Mouse (Mus musculus): ENCODE data around the gene Slc25a34. TPM values are rescaled to one million over a fixed set of nuclear protein-coding genes. Genes with fewer than 3 reads are reported as not detected.

Slc25a34 gene
- 1.9 and 2.7 TPM in 2 replicates for polyA plus RNA-seq (2021; fragmentation: Nextera tagmentation)
- long read RNA-seq, experiment 1, partial matches to known transcripts, result 0 of 1 reads
- long read RNA-seq, experiment 1, other reads (novel, unspliced or antisense), result 0 of 1 reads
- long read RNA-seq, experiment 2, transcript Slc25a34-201 (5 exons, 2,670 nt), result major isoform, 5 of 5 reads
- long read RNA-seq, experiment 2, partial matches to known transcripts, result 0 of 5 reads
- long read RNA-seq, experiment 2, other reads (novel, unspliced or antisense), result 0 of 5 reads

GRCm38 (mm10) chr4:141623666-141624065, at the start of gene Slc25a34:
Gene Slc25a34 (minus strand): TSS chr4:141623821.

GRCm38 (mm10) chr4:141664799-141665198, 41.2 kb upstream of the Slc25a34 start, which contains the start of gene Plekhm2:
Gene Plekhm2 (minus strand): TSS chr4:141664899.

GRCm38 (mm10) chr4:141618565-141619243, 4.9 kb downstream of the Slc25a34 start, which contains the start of gene Tmem82:
Gene Tmem82 (minus strand): TSS chr4:141618633.

GRCm38 (mm10) chr4:141605861-141606260, 17.8 kb downstream of the Slc25a34 start, which contains the start of gene Fblim1:
Gene Fblim1 (minus strand): TSS chr4:141606096.

Other genes starting within 250 kb of the Slc25a34 start
- 0.13 and 0.33 TPM in 2 replicates for gene Clcnka, start 225.1 kb downstream of the Slc25a34 start, polyA plus RNA-seq (2021; fragmentation: Nextera tagmentation)
- gene Clcnkb, start 207.8 kb downstream of the Slc25a34 start, polyA plus RNA-seq (2021; fragmentation: Nextera tagmentation), result not detected in 2 replicates
- gene Hspb7, start 203.0 kb downstream of the Slc25a34 start, polyA plus RNA-seq (2021; fragmentation: Nextera tagmentation), result 0.06 TPM in 1 of 2 replicates, not detected in the other
- 0.48 TPM in 1 of 2 replicates, not detected in the other for gene Srarp, start 187.7 kb downstream of the Slc25a34 start, polyA plus RNA-seq (2021; fragmentation: Nextera tagmentation)
- 13.5 and 14.5 TPM in 2 replicates for gene Zbtb17, start 179.2 kb downstream of the Slc25a34 start, polyA plus RNA-seq (2021; fragmentation: Nextera tagmentation)
- gene Spen, start 85.2 kb downstream of the Slc25a34 start, polyA plus RNA-seq (2021; fragmentation: Nextera tagmentation), result 2.7 and 2.9 TPM in 2 replicates
- 0.20 and 0.40 TPM in 2 replicates for gene Fblim1, start 17.7 kb downstream of the Slc25a34 start, polyA plus RNA-seq (2021; fragmentation: Nextera tagmentation)
- gene Tmem82, start 5.2 kb downstream of the Slc25a34 start, polyA plus RNA-seq (2021; fragmentation: Nextera tagmentation), result 0.18 and 0.31 TPM in 2 replicates
- gene Plekhm2, start 41.1 kb upstream of the Slc25a34 start, polyA plus RNA-seq (2021; fragmentation: Nextera tagmentation), result 6.5 and 7.1 TPM in 2 replicates
- not detected in 2 replicates for gene Rsc1a1, start 61.8 kb upstream of the Slc25a34 start, polyA plus RNA-seq (2021; fragmentation: Nextera tagmentation)
- 4.4 and 7.0 TPM in 2 replicates for gene Ddi2, start 99.6 kb upstream of the Slc25a34 start, polyA plus RNA-seq (2021; fragmentation: Nextera tagmentation)
- 0.29 and 0.69 TPM in 2 replicates for gene Agmat, start 122.9 kb upstream of the Slc25a34 start, polyA plus RNA-seq (2021; fragmentation: Nextera tagmentation)
- gene Dnajc16, start 167.1 kb upstream of the Slc25a34 start, polyA plus RNA-seq (2021; fragmentation: Nextera tagmentation), result 12.0 and 12.4 TPM in 2 replicates
- 7.7 and 7.8 TPM in 2 replicates for gene Casp9, start 169.8 kb upstream of the Slc25a34 start, polyA plus RNA-seq (2021; fragmentation: Nextera tagmentation)
- not detected in 2 replicates for gene Cela2a, start 202.3 kb upstream of the Slc25a34 start, polyA plus RNA-seq (2021; fragmentation: Nextera tagmentation)
- not detected in 2 replicates for gene Ctrc, start 222.5 kb upstream of the Slc25a34 start, polyA plus RNA-seq (2021; fragmentation: Nextera tagmentation)

Measured in layer of hippocampus, adult 6 months (tissue).